Mouse (Mus musculus): ENCODE measurements around the gene Trim62. TPM values are rescaled to one million over a fixed set of nuclear protein-coding genes. Genes with fewer than 3 reads are reported as not detected.

The Trim62 gene
- polyA plus RNA-seq, 1 experiment from 2014 or later = 7.1 TPM

- Histone ChIP-seq H3K27me3 (no peaks in the 10 kb centered on the region), H3K9me3 (replicated peaks) (no peaks in the 10 kb centered on the region), H3K4me3 (replicated peaks) (no peak overlapping the region), H3K9ac (no peak overlapping the region), H3K4me1 (peaks cover 9% of the 10 kb centered on the region), H3K4me2 (no peak overlapping the region), H3K27ac (no peak overlapping the region), H3K36me3 (0 out of 2 replicates have a peak, but pooled peaks cover 2% of the 10 kb centered on the region)
- ATAC-seq (replicated peaks; ENCODE audit: low FRiP score) = 0 out of 2 replicates have a peak, but pooled peaks have one; percentile 18
- 33% methylated on average over 15 of the region's 15 CpGs for WGBS
These were observed 66.2 kb downstream of the Trim62 start for GRCm38 (mm10) chr4:128949470-128950005.

GRCm38 (mm10) chr4:128950461-128950860 is 67.1 kb downstream of the Trim62 start:
- Histone ChIP-seq H3K4me1 (peaks cover 9% of the 10 kb centered on the region), H3K9me3 (replicated peaks) (no peaks in the 10 kb centered on the region), H3K4me3 (replicated peaks) (no peak overlapping the region), H3K36me3 (no peaks in the 10 kb centered on the region), H3K9ac (no peak overlapping the region), H3K27me3 (no peaks in the 10 kb centered on the region), H3K27ac (no peak overlapping the region), H3K4me2 (no peak overlapping the region)
- no peak for ATAC-seq (replicated peaks; ENCODE audit: low FRiP score)
- 83% methylated on average over 5 of the region's 5 CpGs for WGBS

- no peaks in the 10 kb centered on the region for H3K36me3 ChIP-seq
- H3K27ac ChIP-seq = no peak overlapping the region
- no peaks in the 10 kb centered on the region for H3K9me3 ChIP-seq (replicated peaks)
- no peak overlapping the region for H3K4me2 ChIP-seq
- no peak overlapping the region for H3K4me3 ChIP-seq (replicated peaks)
- H3K27me3 ChIP-seq = no peaks in the 10 kb centered on the region
- WGBS = 83% methylated on average over 5 of the region's 5 CpGs
- no peak overlapping the region for H3K9ac ChIP-seq
- no peak for ATAC-seq (replicated peaks; ENCODE audit: low FRiP score)
- peaks cover 18% of the 10 kb centered on the region for H3K4me1 ChIP-seq
These were observed 70.5 kb downstream of the Trim62 start for GRCm38 (mm10) chr4:128953851-128954250.

GRCm38 (mm10) chr4:128957155-128957911 is 74.0 kb downstream of the Trim62 start:
- H3K9me3 ChIP-seq (replicated peaks) = no peaks in the 10 kb centered on the region
- H3K4me2 ChIP-seq = no peak overlapping the region
- peak; percentile 33; the same call in 1 of the 2 replicates for ATAC-seq (replicated peaks; ENCODE audit: low FRiP score)
- H3K9ac ChIP-seq = no peak overlapping the region
- peak overlapping the region; percentile 43 for H3K27ac ChIP-seq
- 0 out of 2 replicates have a peak, but pooled peaks cover 4% of the 10 kb centered on the region for H3K27me3 ChIP-seq
- H3K4me3 ChIP-seq (replicated peaks) = no peak overlapping the region
- H3K36me3 ChIP-seq = no peaks in the 10 kb centered on the region
- WGBS = 48% methylated on average over 11 of the region's 11 CpGs
- H3K4me1 ChIP-seq = peaks cover 29% of the 10 kb centered on the region

- ATAC-seq (replicated peaks; ENCODE audit: low FRiP score) = no peak
- H3K4me3 ChIP-seq (replicated peaks) = no peak overlapping the region
- H3K27ac ChIP-seq = peak overlapping the region; percentile 43
- H3K4me1 ChIP-seq = peaks cover 36% of the 10 kb centered on the region
- 78% methylated on average over 11 of the region's 11 CpGs for WGBS
- 0 out of 2 replicates have a peak overlapping the region, but pooled peaks have one; percentile 2 for H3K9ac ChIP-seq
- H3K27me3 ChIP-seq = 0 out of 2 replicates have a peak, but pooled peaks cover 4% of the 10 kb centered on the region
- no peak overlapping the region for H3K4me2 ChIP-seq
- H3K36me3 ChIP-seq = no peaks in the 10 kb centered on the region
- H3K9me3 ChIP-seq (replicated peaks) = no peaks in the 10 kb centered on the region
These were observed 74.8 kb downstream of the Trim62 start for GRCm38 (mm10) chr4:128958156-128958555.

GRCm38 (mm10) chr4:128958849-128959248 is 75.5 kb downstream of the Trim62 start:
- H3K27ac ChIP-seq = no peak overlapping the region
- no peak overlapping the region for H3K4me2 ChIP-seq
- H3K9ac ChIP-seq = no peak overlapping the region
- ATAC-seq (replicated peaks; ENCODE audit: low FRiP score) = no peak
- 0 out of 2 replicates have a peak, but pooled peaks cover 6% of the 10 kb centered on the region for H3K27me3 ChIP-seq
- no peaks in the 10 kb centered on the region for H3K9me3 ChIP-seq (replicated peaks)
- H3K36me3 ChIP-seq = no peaks in the 10 kb centered on the region
- H3K4me1 ChIP-seq = peaks cover 38% of the 10 kb centered on the region
- H3K4me3 ChIP-seq (replicated peaks) = no peak overlapping the region
- 85% methylated on average over 8 of the region's 8 CpGs for WGBS

- no peak for ATAC-seq (replicated peaks; ENCODE audit: low FRiP score)
- H3K27ac ChIP-seq = no peak overlapping the region
- peaks cover 13% of the 10 kb centered on the region; the same call in 1 of the 2 replicates for H3K27me3 ChIP-seq
- H3K9me3 ChIP-seq (replicated peaks) = no peaks in the 10 kb centered on the region
- no peak overlapping the region for H3K4me2 ChIP-seq
- H3K9ac ChIP-seq = no peak overlapping the region
- no peak overlapping the region for H3K4me3 ChIP-seq (replicated peaks)
- no peaks in the 10 kb centered on the region for H3K36me3 ChIP-seq
- 89% methylated on average over 17 of the region's 17 CpGs for WGBS
- peaks cover 38% of the 10 kb centered on the region for H3K4me1 ChIP-seq
These were observed 76.3 kb downstream of the Trim62 start for GRCm38 (mm10) chr4:128959676-128960075.

Other genes with a start within 250 kb of the Trim62 start
- gene Phc2, start 228.9 kb upstream of the Trim62 start, polyA plus RNA-seq (2015; fragmentation: Nextera tagmentation; extraction: Ambion mirVana) = 40.3 and 45.5 TPM in 2 replicates
- gene A3galt2, start 128.2 kb upstream of the Trim62 start, polyA plus RNA-seq (2015; fragmentation: Nextera tagmentation; extraction: Ambion mirVana) = 0.22 and 0.28 TPM in 2 replicates
- 37.5 and 43.8 TPM in 2 replicates for gene Zfp362, start 77.5 kb upstream of the Trim62 start, polyA plus RNA-seq (2015; fragmentation: Nextera tagmentation; extraction: Ambion mirVana)
- gene Azin2, start 78.9 kb downstream of the Trim62 start, polyA plus RNA-seq (2015; fragmentation: Nextera tagmentation; extraction: Ambion mirVana) = 19.4 and 20.3 TPM in 2 replicates
- gene Ak2, start 108.4 kb downstream of the Trim62 start, polyA plus RNA-seq (2015; fragmentation: Nextera tagmentation; extraction: Ambion mirVana) = 224 and 231 TPM in 2 replicates
- 7.1 TPM in 2 replicates for gene Rnf19b, start 174.7 kb downstream of the Trim62 start, polyA plus RNA-seq (2015; fragmentation: Nextera tagmentation; extraction: Ambion mirVana)
- gene Tmem54, start 222.0 kb downstream of the Trim62 start, polyA plus RNA-seq (2015; fragmentation: Nextera tagmentation; extraction: Ambion mirVana) = 9.2 TPM in 2 replicates
- gene Hpca, start 238.5 kb downstream of the Trim62 start, polyA plus RNA-seq (2015; fragmentation: Nextera tagmentation; extraction: Ambion mirVana) = 2.0 and 2.8 TPM in 2 replicates